Mouse (Mus musculus): ENCODE results near the gene Olfr382.
"Not testable (repeated sequence)": the region's sequence is repeated elsewhere in the genome, so short reads cannot be mapped to it uniquely, and the experiment has no call there.

The Olfr382 gene

GRCm38 (mm10) chr11:73517097-73517496 lies at the start of gene Olfr382:
Gene Olfr382, minus strand, starts transcription at chr11:73517197.
- no peak for DNase-seq (ENCODE audit: low spot score)

- not testable (repeated sequence) for DNase-seq (ENCODE audit: low spot score)
These were observed 12.0 kb upstream of the Olfr382 start for GRCm38 (mm10) chr11:73528971-73529370.

GRCm38 (mm10) chr11:73491503-73491902 lies 25.5 kb downstream of the Olfr382 start, which contains the start of gene Olfr381:
Gene Olfr381, minus strand, starts transcription at chr11:73491603.
- no peak for DNase-seq (ENCODE audit: low spot score)
